Mouse (Mus musculus) embryonic facial prominence, embryonic 11.5 days (tissue): ENCODE results near the gene Rho. TPM values are rescaled to one million over a fixed set of nuclear protein-coding genes. Genes with fewer than 3 reads are reported as not detected.

Experiments
- ATAC-seq: fragments of 200-750 bp; cut with Nextera tagmentation; replicated peaks from 2 replicates; pipeline ENCODE4 v1.8.0; 2017; ENCODE audit warnings: low read depth; ENCODE audit not compliant: insufficient number of reproducible peaks, low FRiP score, low TSS enrichment
- DNase-seq: peaks from one replicate; pipeline ENCODE4 v3.0.0-alpha.2; 2015; ENCODE audit warnings: low spot score
- H3K27ac ChIP-seq: fragments of 300-500 bp; sonication (generic); replicated peaks from 2 replicates; pipeline ENCODE4 v1.5.1; 2014; ENCODE audit warnings: mild to moderate bottlenecking, low read depth, low read length, control low read depth
- H3K27me3 ChIP-seq: fragments of 300-500 bp; sonication (generic); 2 replicates; pipeline ENCODE4 v1.6.1; 2014; ENCODE audit warnings: mild to moderate bottlenecking, low read length, moderate library complexity, mixed read lengths; ENCODE audit not compliant: control insufficient read depth, insufficient read depth
- H3K36me3 ChIP-seq: fragments of 300-500 bp; sonication (generic); replicated peaks from 2 replicates; pipeline ENCODE4 v1.6.1; 2014; ENCODE audit warnings: low read depth, mild to moderate bottlenecking, low read length, moderate library complexity, mixed read lengths; ENCODE audit not compliant: control insufficient read depth, insufficient read depth
- H3K4me1 ChIP-seq: fragments of 300-500 bp; sonication (generic); 2 replicates; pipeline ENCODE4 v1.6.1; 2014; ENCODE audit warnings: low read length, mixed read lengths; ENCODE audit not compliant: control insufficient read depth, insufficient read depth
- H3K4me2 ChIP-seq: fragments of 300-500 bp; sonication (generic); 2 replicates; pipeline ENCODE4 v1.6.1; 2014; ENCODE audit warnings: low read depth, mild to moderate bottlenecking, control low read depth, low read length, moderate library complexity
- H3K4me3 ChIP-seq: fragments of 300-500 bp; sonication (generic); 2 replicates; pipeline ENCODE4 v1.5.1; 2014; ENCODE audit warnings: low read depth, low read length, control low read depth
- H3K9ac ChIP-seq: fragments of 300-500 bp; sonication (generic); replicated peaks from 2 replicates; pipeline ENCODE4 v1.6.1; 2014; ENCODE audit warnings: mild to moderate bottlenecking, control low read depth, low read length
- H3K9me3 ChIP-seq: fragments of 300-500 bp; sonication (generic); replicated peaks from 2 replicates; pipeline ENCODE4 v1.6.1; 2016; ENCODE audit warnings: mild to moderate bottlenecking, low read length, inconsistent platforms, mixed read lengths; ENCODE audit not compliant: control insufficient read depth
- WGBS: fragments of 180-500 bp; shearing (Covaris S2); extraction: QIAGEN DNeasy Blood & Tissue Kit; methylation state at CpG from one replicate; pipeline ENCODE4 v1.1.7; 2014; 5-methylcytosine and 5-hydroxymethylcytosine counted together
- polyA plus RNA-seq: library from polyadenylated mRNA; unstranded; fragments of >200 nt; fragmentation: Nextera tagmentation; extraction: Ambion mirVana; gene quantifications from 2 replicates; pipeline ENCODE4 v1.2.1, GENCODE M21; 2014

Gene Rho
- polyA plus RNA-seq, 1 experiment from 2014 or later = 0.14 TPM

DNA sequence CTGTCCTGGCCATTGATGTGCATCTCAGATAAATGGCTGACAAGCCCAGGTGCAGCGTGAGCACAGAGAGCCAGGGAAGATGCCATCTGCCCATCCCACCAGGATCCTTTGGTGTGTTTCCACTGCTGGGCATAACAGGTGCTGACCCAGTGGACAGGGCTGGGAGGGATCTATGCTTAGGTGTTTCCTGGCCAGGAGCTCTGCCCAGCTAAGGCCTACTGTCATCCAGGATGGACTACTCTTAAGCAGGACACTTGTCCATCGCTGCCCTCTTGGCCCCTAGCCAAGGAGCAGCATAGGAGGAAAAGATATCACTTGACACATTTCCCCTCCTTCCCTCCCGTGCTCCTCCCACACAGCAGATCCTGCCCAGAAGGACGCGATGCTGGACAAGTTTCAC is 14.9 kb upstream of the Rho start:
- no peaks in the 10 kb centered on the region for H3K9me3 ChIP-seq
- no peak overlapping the region for H3K27ac ChIP-seq
- no peak overlapping the region for H3K4me2 ChIP-seq
- H3K27me3 ChIP-seq = no peaks in the 10 kb centered on the region
- no peaks in the 10 kb centered on the region for H3K4me1 ChIP-seq
- H3K36me3 ChIP-seq = no peaks in the 10 kb centered on the region
- no peak for DNase-seq
- ATAC-seq = no peak
- no peak overlapping the region for H3K9ac ChIP-seq
- H3K4me3 ChIP-seq = no peak overlapping the region
- WGBS = 94% methylated on average over 5 of the region's 5 CpGs

DNA sequence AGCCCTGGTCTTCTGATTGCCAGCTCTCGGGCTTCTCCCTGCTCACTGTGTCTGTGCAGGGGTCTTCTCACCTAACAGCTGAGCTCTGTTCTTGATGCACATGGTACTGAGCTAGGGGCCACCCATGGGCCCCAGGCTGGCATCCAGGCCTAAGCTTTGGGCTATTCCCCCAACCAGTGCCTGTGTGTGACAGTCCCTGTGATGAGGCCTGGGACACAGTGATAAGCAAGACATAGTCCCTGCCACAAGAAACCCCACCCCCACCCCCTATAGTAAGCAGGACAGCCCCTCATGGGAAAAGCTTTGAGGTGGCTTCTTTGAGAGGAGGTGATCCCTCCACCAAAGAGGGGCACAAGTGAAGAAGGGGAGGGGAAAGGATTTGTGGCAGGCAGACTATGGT is 12.9 kb upstream of the Rho start:
- no peak overlapping the region for H3K27ac ChIP-seq
- no peak; the same call in 1 of the 2 replicates for ATAC-seq
- H3K4me3 ChIP-seq = no peak overlapping the region
- no peak overlapping the region for H3K4me2 ChIP-seq
- H3K27me3 ChIP-seq = no peaks in the 10 kb centered on the region
- H3K4me1 ChIP-seq = no peaks in the 10 kb centered on the region
- H3K36me3 ChIP-seq = no peaks in the 10 kb centered on the region
- no peak for DNase-seq
- WGBS = 75% methylated on average over 1 of the region's 1 CpGs
- H3K9me3 ChIP-seq = no peaks in the 10 kb centered on the region
- no peak overlapping the region for H3K9ac ChIP-seq

DNA sequence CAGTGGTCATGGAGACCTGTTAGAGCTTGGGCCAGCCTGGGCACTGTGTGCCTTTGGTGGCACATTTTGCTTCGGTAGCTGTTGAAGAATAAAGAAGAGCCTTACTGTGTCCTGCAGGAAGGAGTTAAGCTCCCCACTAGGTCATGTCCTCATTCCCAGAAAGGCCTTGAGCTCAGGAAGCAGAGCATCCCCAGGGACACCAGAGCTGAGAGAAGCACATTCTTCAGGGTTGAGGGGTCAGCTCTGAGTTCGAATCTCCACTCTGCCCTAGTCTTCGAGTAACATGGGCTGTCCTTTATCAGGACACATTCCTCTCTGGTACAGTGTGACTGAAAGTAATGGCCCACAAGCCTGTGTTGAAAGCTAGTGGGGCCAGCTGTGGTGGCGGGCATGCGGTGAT is 11.7 kb upstream of the Rho start:
- H3K4me1 ChIP-seq = no peaks in the 10 kb centered on the region
- H3K4me2 ChIP-seq = no peak overlapping the region
- WGBS = 91% methylated on average over 5 of the region's 5 CpGs
- no peaks in the 10 kb centered on the region for H3K36me3 ChIP-seq
- no peak for DNase-seq
- H3K4me3 ChIP-seq = no peak overlapping the region
- H3K9me3 ChIP-seq = no peaks in the 10 kb centered on the region
- H3K27ac ChIP-seq = no peak overlapping the region
- no peak for ATAC-seq
- H3K27me3 ChIP-seq = no peaks in the 10 kb centered on the region
- H3K9ac ChIP-seq = no peak overlapping the region

DNA sequence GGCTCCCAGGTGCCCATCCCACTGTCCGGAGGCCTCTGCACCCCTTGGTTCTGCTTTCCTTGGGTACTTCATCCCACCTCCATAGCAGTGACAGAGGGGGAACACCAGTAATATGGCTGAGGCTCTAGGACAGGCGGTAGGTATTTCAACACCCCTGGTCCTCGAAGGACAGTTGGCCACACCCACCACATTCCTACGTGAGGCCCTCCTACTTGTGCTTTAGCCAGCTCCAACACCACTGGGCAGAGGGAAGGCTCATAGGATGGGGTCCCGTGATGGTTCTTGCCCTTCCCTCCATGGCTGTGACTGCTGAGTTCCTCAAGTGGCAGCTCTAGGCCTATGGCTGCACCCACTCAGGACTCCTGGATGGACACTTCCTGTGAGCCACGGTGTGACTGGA is 6.7 kb upstream of the Rho start:
- 42% methylated on average over 6 of the region's 6 CpGs for WGBS
- Histone ChIP-seq H3K27ac (no peak overlapping the region), H3K4me2 (no peak overlapping the region), H3K4me1 (no peaks in the 10 kb centered on the region), H3K27me3 (no peaks in the 10 kb centered on the region), H3K4me3 (no peak overlapping the region), H3K9me3 (no peaks in the 10 kb centered on the region), H3K9ac (no peak overlapping the region), H3K36me3 (no peaks in the 10 kb centered on the region)
- ATAC-seq = no peak
- DNase-seq = no peak

GRCm38 (mm10) chr6:115926416-115926815 is 5.1 kb upstream of the Rho start:
- Histone ChIP-seq H3K4me1 (no peaks in the 10 kb centered on the region), H3K36me3 (no peaks in the 10 kb centered on the region), H3K27ac (no peak overlapping the region), H3K9ac (no peak overlapping the region), H3K27me3 (no peaks in the 10 kb centered on the region), H3K9me3 (no peaks in the 10 kb centered on the region), H3K4me2 (no peak overlapping the region), H3K4me3 (no peak overlapping the region)
- ATAC-seq = no peak
- 63% methylated on average over 10 of the region's 10 CpGs for WGBS
- DNase-seq = no peak

GRCm38 (mm10) chr6:115927292-115928242 is 4.0 kb upstream of the Rho start:
- 80% methylated on average over 10 of the region's 10 CpGs for WGBS
- no peaks in the 10 kb centered on the region for H3K4me1 ChIP-seq
- H3K27ac ChIP-seq = no peak overlapping the region

DNA sequence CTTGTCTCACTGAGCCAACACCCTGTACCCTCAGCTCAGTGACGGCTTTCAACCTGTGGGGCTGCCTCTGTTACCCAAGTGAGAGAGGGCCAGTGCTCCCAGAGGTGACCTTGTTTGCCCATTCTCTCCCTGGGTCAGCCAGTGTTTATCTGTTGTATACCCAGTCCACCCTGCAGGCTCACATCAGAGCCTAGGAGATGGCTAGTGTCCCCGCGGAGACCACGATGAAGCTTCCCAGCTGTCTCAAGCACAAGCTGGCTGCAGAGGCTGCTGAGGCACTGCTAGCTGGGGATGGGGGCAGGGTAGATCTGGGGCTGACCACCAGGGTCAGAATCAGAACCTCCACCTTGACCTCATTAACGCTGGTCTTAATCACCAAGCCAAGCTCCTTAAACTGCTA is 1.5 kb upstream of the Rho start:
- H3K36me3 ChIP-seq = no peaks in the 10 kb centered on the region
- H3K4me2 ChIP-seq = no peak overlapping the region
- ATAC-seq = no peak
- WGBS = 52% methylated on average over 5 of the region's 5 CpGs
- no peaks in the 10 kb centered on the region for H3K4me1 ChIP-seq
- no peaks in the 10 kb centered on the region for H3K27me3 ChIP-seq
- H3K9me3 ChIP-seq = no peaks in the 10 kb centered on the region
- DNase-seq = no peak
- H3K27ac ChIP-seq = no peak overlapping the region
- no peak overlapping the region for H3K9ac ChIP-seq
- H3K4me3 ChIP-seq = no peak overlapping the region

More at GRCm38 (mm10) chr6:115927292-115928242, 4.0 kb upstream of the Rho start:
- no peaks in the 10 kb centered on the region for H3K36me3 ChIP-seq
- ATAC-seq (no peak), DNase-seq (no peak)
- no peak overlapping the region for H3K4me3 ChIP-seq
- H3K9ac ChIP-seq = no peak overlapping the region
- H3K27me3 ChIP-seq = no peaks in the 10 kb centered on the region
- H3K9me3 ChIP-seq = no peaks in the 10 kb centered on the region
- no peak overlapping the region for H3K4me2 ChIP-seq

DNA sequence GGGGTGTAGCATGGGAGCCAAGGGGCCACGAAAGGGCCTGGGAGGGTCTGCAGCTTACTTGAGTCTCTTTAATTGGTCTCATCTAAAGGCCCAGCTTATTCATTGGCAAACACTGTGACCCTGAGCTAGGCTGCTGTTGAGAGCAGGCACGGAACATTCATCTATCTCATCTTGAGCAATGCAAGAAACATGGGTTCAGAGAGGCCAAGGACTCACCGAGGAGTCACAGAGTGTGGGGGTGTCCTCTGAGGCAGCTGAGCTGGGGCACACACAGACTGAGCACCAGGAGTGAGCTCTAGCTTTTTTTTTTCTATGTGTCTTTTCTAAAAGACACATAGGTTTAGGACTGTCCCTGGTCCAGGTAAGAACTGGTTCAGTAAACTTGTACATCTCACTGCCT is 843 bp downstream of the Rho start:
- Histone ChIP-seq H3K9me3 (no peaks in the 10 kb centered on the region), H3K4me3 (no peak overlapping the region), H3K4me1 (no peaks in the 10 kb centered on the region), H3K36me3 (no peaks in the 10 kb centered on the region), H3K4me2 (no peak overlapping the region), H3K9ac (no peak overlapping the region), H3K27me3 (no peaks in the 10 kb centered on the region), H3K27ac (no peak overlapping the region)
- ATAC-seq = no peak
- DNase-seq = no peak
- WGBS = 97% methylated on average over 3 of the region's 3 CpGs
